Mouse (Mus musculus): Measurements from ENCODE around the gene Col19a1. TPM values are rescaled to one million over a fixed set of nuclear protein-coding genes. Genes with fewer than 3 reads are reported as not detected.

Gene Col19a1
- total and polyA plus RNA-seq, 2 experiments from 2014 or later: 2.4 to 2.5 TPM

- ATAC-seq (ENCODE audit: low FRiP score) (no peak), DNase-seq (ENCODE audit: low spot score) (no peak)
- Histone ChIP-seq H3K27ac (ENCODE audit: low read depth, low read length) (no peak overlapping the region), H3K9ac (replicated peaks; ENCODE audit: low read length, poor library complexity, severe bottlenecking) (no peak overlapping the region), H3K4me1 (ENCODE audit: insufficient read depth, low read length) (no peaks in the 10 kb centered on the region), H3K4me3 (ENCODE audit: low read depth, low read length) (no peak overlapping the region), H3K27me3 (ENCODE audit: insufficient read depth, low read length) (no peaks in the 10 kb centered on the region), H3K36me3 (ENCODE audit: insufficient read depth, low read length) (no peaks in the 10 kb centered on the region), H3K4me2 (ENCODE audit: low read depth, low read length, poor library complexity, severe bottlenecking) (no peak overlapping the region), H3K9me3 (ENCODE audit: low read length) (no peaks in the 10 kb centered on the region)
- 34% methylated on average over 8 of the region's 8 CpGs for WGBS
- TF ChIP-seq CTCF (IDR thresholded peaks at IDR 0.05): no peak
Observed at GRCm38 (mm10) chr1:24240039-24240691, 347.1 kb downstream of the Col19a1 start.

- Histone ChIP-seq H3K4me2 (ENCODE audit: low read depth, low read length, poor library complexity, severe bottlenecking) (no peak overlapping the region), H3K4me3 (ENCODE audit: low read depth, low read length) (no peak overlapping the region), H3K4me1 (ENCODE audit: insufficient read depth, low read length) (no peaks in the 10 kb centered on the region), H3K9ac (replicated peaks; ENCODE audit: low read length, poor library complexity, severe bottlenecking) (no peak overlapping the region), H3K27ac (ENCODE audit: low read depth, low read length) (no peak overlapping the region), H3K9me3 (ENCODE audit: low read length) (no peaks in the 10 kb centered on the region), H3K27me3 (ENCODE audit: insufficient read depth, low read length) (no peaks in the 10 kb centered on the region), H3K36me3 (ENCODE audit: insufficient read depth, low read length) (no peaks in the 10 kb centered on the region)
- TF ChIP-seq CTCF (IDR thresholded peaks at IDR 0.05): no peak
- WGBS: 78% methylated on average over 1 of the region's 1 CpGs
- DNase-seq (ENCODE audit: low spot score) (no peak), ATAC-seq (ENCODE audit: low FRiP score) (no peak)
Observed at GRCm38 (mm10) chr1:24236330-24236729, 350.9 kb downstream of the Col19a1 start.

GRCm38 (mm10) chr1:24231504-24232270 is 355.6 kb downstream of the Col19a1 start:
- Histone ChIP-seq H3K4me1 (ENCODE audit: insufficient read depth, low read length) (no peaks in the 10 kb centered on the region), H3K9ac (replicated peaks; ENCODE audit: low read length, poor library complexity, severe bottlenecking) (no peak overlapping the region), H3K27ac (ENCODE audit: low read depth, low read length) (no peak overlapping the region), H3K27me3 (ENCODE audit: insufficient read depth, low read length) (no peaks in the 10 kb centered on the region), H3K4me2 (ENCODE audit: low read depth, low read length, poor library complexity, severe bottlenecking) (no peak overlapping the region), H3K4me3 (ENCODE audit: low read depth, low read length) (no peak overlapping the region), H3K36me3 (ENCODE audit: insufficient read depth, low read length) (no peaks in the 10 kb centered on the region), H3K9me3 (ENCODE audit: low read length) (no peaks in the 10 kb centered on the region)
- no peak for TF ChIP-seq CTCF (IDR thresholded peaks at IDR 0.05)
- peak; percentile 34 for DNase-seq (ENCODE audit: low spot score)
- WGBS: 54% methylated on average over 3 of the region's 3 CpGs
- ATAC-seq (ENCODE audit: low FRiP score): no peak

GRCm38 (mm10) chr1:24230428-24230827 is 356.8 kb downstream of the Col19a1 start:
- 42% methylated on average over 8 of the region's 8 CpGs for WGBS
- no peaks in the 10 kb centered on the region for H3K4me1 ChIP-seq (ENCODE audit: insufficient read depth, low read length)
- H3K27ac ChIP-seq (ENCODE audit: low read depth, low read length): no peak overlapping the region
- peak; percentile 85 for DNase-seq (ENCODE audit: low spot score)
- peak; percentile 59 for TF ChIP-seq CTCF (IDR thresholded peaks at IDR 0.05)
- no peaks in the 10 kb centered on the region for H3K9me3 ChIP-seq (ENCODE audit: low read length)
- H3K4me2 ChIP-seq (ENCODE audit: low read depth, low read length, poor library complexity, severe bottlenecking): no peak overlapping the region
- H3K4me3 ChIP-seq (ENCODE audit: low read depth, low read length): no peak overlapping the region
- H3K27me3 ChIP-seq (ENCODE audit: insufficient read depth, low read length): no peaks in the 10 kb centered on the region
- ATAC-seq (ENCODE audit: low FRiP score): peak; percentile 73
- no peaks in the 10 kb centered on the region for H3K36me3 ChIP-seq (ENCODE audit: insufficient read depth, low read length)
- H3K9ac ChIP-seq (replicated peaks; ENCODE audit: low read length, poor library complexity, severe bottlenecking): no peak overlapping the region

GRCm38 (mm10) chr1:24229552-24229951 is 357.7 kb downstream of the Col19a1 start:
- ATAC-seq (ENCODE audit: low FRiP score): no peak
- 76% methylated on average over 1 of the region's 1 CpGs for WGBS
- Histone ChIP-seq H3K36me3 (ENCODE audit: insufficient read depth, low read length) (no peaks in the 10 kb centered on the region), H3K4me2 (ENCODE audit: low read depth, low read length, poor library complexity, severe bottlenecking) (no peak overlapping the region), H3K27ac (ENCODE audit: low read depth, low read length) (no peak overlapping the region), H3K27me3 (ENCODE audit: insufficient read depth, low read length) (no peaks in the 10 kb centered on the region), H3K4me3 (ENCODE audit: low read depth, low read length) (no peak overlapping the region), H3K9me3 (ENCODE audit: low read length) (no peaks in the 10 kb centered on the region), H3K4me1 (ENCODE audit: insufficient read depth, low read length) (no peaks in the 10 kb centered on the region), H3K9ac (replicated peaks; ENCODE audit: low read length, poor library complexity, severe bottlenecking) (no peak overlapping the region)
- no peak for DNase-seq (ENCODE audit: low spot score)
- TF ChIP-seq CTCF (IDR thresholded peaks at IDR 0.05): no peak

All from midbrain, postnatal 0 days (tissue).